In genomic region chr6:25802269-25802668, GRCm38 (mm10) we compare ENCODE assay signal across 23 mouse cellular contexts. TPM values are rescaled to one million over a fixed set of nuclear protein-coding genes. Genes with fewer than 3 reads are reported as not detected.
DNase-seq lines count a peak whose midpoint lies in the region; ATAC-seq and TF ChIP-seq lines count a peak whose summit lies in the region.
"Had no signal": no experiment of that assay in that cellular context is flagged by ENCODE, and none has a peak within 500 bp of the region (broad histone marks: within the 10 kb centered on the region; RNA-seq: fewer than 3 reads in every experiment).

No protein-coding gene starts in this region.

- H3K9ac ChIP-seq in embryonic facial prominence, embryonic 14.5 days (ENCODE audit: low read depth, low read length), result no peak overlapping the region
- no peak overlapping the region for H3K9ac ChIP-seq in lung, embryonic 16.5 days (ENCODE audit: low read length)
- no peak overlapping the region for H3K9ac ChIP-seq in lung, postnatal 0 days (replicated peaks; ENCODE audit: low read depth)
- H3K9ac ChIP-seq: embryonic facial prominence, embryonic 13.5 days; forebrain, embryonic 13.5 days; hindbrain, embryonic 12.5 days; liver, postnatal 0 days; midbrain, embryonic 13.5 days; neural tube, embryonic 12.5 days; stomach, embryonic 15.5 days had no signal

- peaks cover 14% of the 10 kb centered on the region; the same call in 1 of the 2 replicates for H3K36me3 ChIP-seq in embryonic facial prominence, embryonic 14.5 days (ENCODE audit: control insufficient read depth, insufficient read depth, low read length)
- peaks cover 48% of the 10 kb centered on the region for H3K36me3 ChIP-seq in embryonic facial prominence, embryonic 10.5 days (replicated peaks)
- peaks cover 4% of the 10 kb centered on the region for H3K36me3 ChIP-seq in lung, embryonic 16.5 days (ENCODE audit: control insufficient read depth, insufficient read depth, low read length)
- 0 out of 2 replicates have a peak, but pooled peaks cover 3% of the 10 kb centered on the region for H3K36me3 ChIP-seq in lung, postnatal 0 days (ENCODE audit: insufficient read depth, low read length)
- H3K36me3 ChIP-seq: stomach, embryonic 15.5 days had no signal

- H3K27ac ChIP-seq in embryonic facial prominence, embryonic 14.5 days (replicated peaks; ENCODE audit: low read depth, low read length), result no peak overlapping the region
- H3K27ac ChIP-seq in embryonic facial prominence, embryonic 10.5 days (replicated peaks), result no peak overlapping the region
- H3K27ac ChIP-seq in lung, embryonic 16.5 days (ENCODE audit: low read length), result no peak overlapping the region
- H3K27ac ChIP-seq in lung, postnatal 0 days (ENCODE audit: low read length), result no peak overlapping the region
- H3K27ac ChIP-seq: embryonic facial prominence, embryonic 13.5 days; forebrain, embryonic 13.5 days; heart, embryonic 10.5 days; hindbrain, embryonic 12.5 days; midbrain, embryonic 13.5 days; neural tube, embryonic 12.5 days; stomach, embryonic 15.5 days had no signal

- DNase-seq in embryonic facial prominence, embryonic 14.5 days (ENCODE audit: low spot score), result peak; percentile 13
- DNase-seq in embryonic facial prominence, embryonic 10.5 days (ENCODE audit: low spot score), result no peak
- peak; percentile 60 for DNase-seq in kidney, postnatal 10 days
- DNase-seq in kidney, adult 18-20 months, result no peak
- DNase-seq in lung, adult 18-20 months, result no peak
- peak; percentile 12 for DNase-seq in lung, postnatal 0 days (ENCODE audit: low spot score)
- DNase-seq in left cerebral cortex, postnatal 14 days (ENCODE audit: low spot score in 2 of 2), result no peak
- DNase-seq: adrenal gland, postnatal 36 days; cerebellum, adult 11-12 months; kidney, adult 11 months; liver, postnatal 0 days; right cerebral cortex, postnatal 4 days; thymus, postnatal 25 days had no signal

- no peaks in the 10 kb centered on the region for H3K27me3 ChIP-seq in embryonic facial prominence, embryonic 14.5 days (replicated peaks; ENCODE audit: control insufficient read depth, insufficient read depth, low read length)
- no peaks in the 10 kb centered on the region for H3K27me3 ChIP-seq in embryonic facial prominence, embryonic 10.5 days (replicated peaks; ENCODE audit: low read depth, poor library complexity, severe bottlenecking)
- no peaks in the 10 kb centered on the region for H3K27me3 ChIP-seq in lung, embryonic 16.5 days (ENCODE audit: control insufficient read depth, insufficient read depth, low read depth, low read length)
- H3K27me3 ChIP-seq in lung, postnatal 0 days (replicated peaks; ENCODE audit: insufficient read depth, low read length), result no peaks in the 10 kb centered on the region
- H3K27me3 ChIP-seq: embryonic facial prominence, embryonic 13.5 days; forebrain, embryonic 13.5 days; hindbrain, embryonic 12.5 days; megakaryocyte, embryonic 14.5 days; midbrain, embryonic 13.5 days; neural tube, embryonic 12.5 days; stomach, embryonic 15.5 days had no signal

- H3K4me1 ChIP-seq in embryonic facial prominence, embryonic 14.5 days (ENCODE audit: control insufficient read depth, insufficient read depth, low read length), result 0 out of 2 replicates have a peak, but pooled peaks cover 3% of the 10 kb centered on the region
- peaks cover 3% of the 10 kb centered on the region for H3K4me1 ChIP-seq in embryonic facial prominence, embryonic 10.5 days
- H3K4me1 ChIP-seq in lung, embryonic 16.5 days (replicated peaks; ENCODE audit: control insufficient read depth, insufficient read depth, low read length), result no peaks in the 10 kb centered on the region; the same call in 1 of the 2 replicates
- no peaks in the 10 kb centered on the region for H3K4me1 ChIP-seq in lung, postnatal 0 days (ENCODE audit: insufficient read depth, low read depth, low read length)

- 67% methylated on average over 3 of the region's 3 CpGs for WGBS in embryonic facial prominence, embryonic 14.5 days
- WGBS in embryonic facial prominence, embryonic 10.5 days, result 93% methylated on average over 3 of the region's 3 CpGs
- 29% methylated on average over 3 of the region's 3 CpGs for WGBS in lung, embryonic 16.5 days
- WGBS in lung, postnatal 0 days, result 27% methylated on average over 3 of the region's 3 CpGs

- no peak for ATAC-seq in embryonic facial prominence, embryonic 14.5 days (ENCODE audit: low read depth)
- peak; percentile 72 for ATAC-seq in lung, embryonic 16.5 days (ENCODE audit: low read depth)
- ATAC-seq in lung, postnatal 0 days, result no peak
- ATAC-seq: forebrain, embryonic 13.5 days; liver, postnatal 0 days; midbrain, embryonic 13.5 days had no signal

- no peak for TF ChIP-seq CTCF in lung, postnatal 0 days (IDR thresholded peaks at IDR 0.05)

- no peak overlapping the region for H3K4me2 ChIP-seq in embryonic facial prominence, embryonic 14.5 days (ENCODE audit: low read depth, low read length)
- H3K4me2 ChIP-seq in lung, embryonic 16.5 days (ENCODE audit: low read depth, low read length), result no peak overlapping the region
- H3K4me2 ChIP-seq in lung, postnatal 0 days (replicated peaks; ENCODE audit: low read depth, low read length), result no peak overlapping the region
- H3K4me2 ChIP-seq: embryonic facial prominence, embryonic 13.5 days; forebrain, embryonic 13.5 days; hindbrain, embryonic 12.5 days; liver, embryonic 11.5 days; midbrain, embryonic 13.5 days; neural tube, embryonic 12.5 days; stomach, embryonic 15.5 days had no signal

- no peaks in the 10 kb centered on the region for H3K9me3 ChIP-seq in embryonic facial prominence, embryonic 14.5 days (ENCODE audit: control insufficient read depth, low read length)
- no peaks in the 10 kb centered on the region for H3K9me3 ChIP-seq in embryonic facial prominence, embryonic 10.5 days
- H3K9me3 ChIP-seq in lung, embryonic 16.5 days (ENCODE audit: control insufficient read depth, low read length), result no peaks in the 10 kb centered on the region
- H3K9me3 ChIP-seq in lung, postnatal 0 days (ENCODE audit: low read length), result no peaks in the 10 kb centered on the region
- H3K9me3 ChIP-seq: embryonic facial prominence, embryonic 13.5 days; forebrain, embryonic 13.5 days; heart, embryonic 10.5 days; hindbrain, embryonic 12.5 days; megakaryocyte, embryonic 14.5 days; midbrain, embryonic 13.5 days; neural tube, embryonic 12.5 days; stomach, embryonic 15.5 days had no signal

- intact Hi-C loops in left cerebral cortex, postnatal 14 days (cut with DNase I), result no loop called here

- no peak overlapping the region for H3K4me3 ChIP-seq in embryonic facial prominence, embryonic 14.5 days (ENCODE audit: low read depth, low read length)
- no peak overlapping the region for H3K4me3 ChIP-seq in embryonic facial prominence, embryonic 10.5 days
- no peak overlapping the region for H3K4me3 ChIP-seq in lung, embryonic 16.5 days (ENCODE audit: low read length)
- no peak overlapping the region for H3K4me3 ChIP-seq in lung, postnatal 0 days (ENCODE audit: low read depth, low read length)
- H3K4me3 ChIP-seq: embryonic facial prominence, embryonic 13.5 days; forebrain, embryonic 13.5 days; heart, embryonic 10.5 days; hindbrain, embryonic 12.5 days; megakaryocyte, embryonic 14.5 days; midbrain, embryonic 13.5 days; neural tube, embryonic 12.5 days; stomach, embryonic 15.5 days had no signal

- no peak for TF ChIP-seq EP300 in lung, postnatal 0 days (IDR thresholded peaks at IDR 0.05)

RNA-seq across cellular contexts. Expression of gene Pot1a, which starts 6.8 kb away (rescaled TPM):
- 32.3 and 32.7 TPM in 2 replicates for polyA plus RNA-seq in embryonic facial prominence, embryonic 14.5 days (2014; fragmentation: Nextera tagmentation; extraction: Ambion mirVana)
- 38.1 and 41.1 TPM in 2 replicates for polyA plus RNA-seq in embryonic facial prominence, embryonic 10.5 days (2016; fragmentation: Nextera tagmentation; extraction: Ambion mirVana)
- 31.5 and 32.3 TPM in 2 replicates for polyA plus RNA-seq in lung, embryonic 16.5 days (2015; fragmentation: Nextera tagmentation; extraction: Ambion mirVana)
- 16.3 TPM in 2 replicates for polyA plus RNA-seq in lung, postnatal 0 days (2015; fragmentation: Nextera tagmentation; extraction: Ambion mirVana)
- 10 to 100 TPM; 14.1 to 17.5 TPM for total RNA-seq in left cerebral cortex, postnatal 14 days (2021)

Comparison
In these comparisons a context has a peak if more than half of its experiments do, and no peak if none do; other contexts are left out.
1. DNase-seq: peak in embryonic facial prominence, embryonic 14.5 days (single experiment), kidney, postnatal 10 days (single experiment) and lung, postnatal 0 days (single experiment); none in embryonic facial prominence, embryonic 10.5 days (single experiment), kidney, adult 18-20 months (single experiment), lung, adult 18-20 months (0 of 2) and left cerebral cortex, postnatal 14 days (0 of 2).